Mouse (Mus musculus): Measurements from ENCODE around the gene Myrf. TPM values are rescaled to one million over a fixed set of nuclear protein-coding genes. Genes with fewer than 3 reads are reported as not detected.
"Not testable (repeated sequence)": the region's sequence is repeated elsewhere in the genome, so short reads cannot be mapped to it uniquely, and the experiment has no call there.

Gene Myrf
- total RNA-seq, 1 experiment from 2014 or later = not detected

DNA sequence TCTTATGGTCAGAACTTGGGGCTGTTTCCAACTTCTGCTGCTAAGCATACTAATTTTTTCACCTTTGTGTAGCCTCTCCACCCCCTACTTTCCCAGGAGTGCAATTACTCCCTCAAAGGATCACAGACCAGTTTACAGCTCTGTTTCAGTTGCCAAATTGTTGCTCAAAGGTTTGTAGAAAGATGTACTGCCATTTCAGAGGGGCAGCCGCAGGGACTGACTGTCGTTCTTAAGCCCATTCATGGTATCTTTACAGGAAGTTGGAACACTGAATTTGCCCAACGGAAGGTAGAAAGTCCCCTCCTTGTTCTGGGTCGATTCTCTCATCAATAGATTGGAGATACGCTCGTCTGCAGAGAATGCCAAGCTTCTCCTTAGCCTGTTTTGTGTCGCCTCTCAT lies 69.2 kb downstream of the Myrf start:
- ATAC-seq (replicated peaks in 1 of 2; ENCODE audit: insufficient read depth in 1 of 2, low FRiP score in 2 of 2, low TSS enrichment in 1 of 2, low read depth in 1 of 2, poor library complexity in 2 of 2, severe bottlenecking in 2 of 2) = no peak

DNA sequence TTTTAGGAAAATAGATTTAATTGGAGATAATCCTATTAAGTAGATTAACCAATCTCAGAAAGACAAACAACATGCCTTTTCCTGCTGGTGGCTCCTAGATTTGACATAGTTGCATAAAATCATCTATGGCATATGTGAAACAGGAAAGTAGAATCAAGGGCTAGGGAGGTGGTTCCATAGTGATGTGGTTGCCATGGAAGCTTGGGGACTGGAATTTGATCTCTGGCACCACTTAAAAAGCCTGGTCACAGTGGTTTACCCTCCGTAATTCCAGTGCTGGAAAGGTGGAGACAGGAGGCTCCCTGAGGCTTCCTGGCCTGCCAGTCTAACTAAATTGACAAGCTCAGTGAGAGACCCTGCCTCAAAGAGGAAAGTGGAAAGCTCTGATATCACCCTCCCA lies 70.1 kb downstream of the Myrf start:
- ATAC-seq (replicated peaks in 1 of 2; ENCODE audit: insufficient read depth in 1 of 2, low FRiP score in 2 of 2, low TSS enrichment in 1 of 2, low read depth in 1 of 2, poor library complexity in 2 of 2, severe bottlenecking in 2 of 2) = no peak

DNA sequence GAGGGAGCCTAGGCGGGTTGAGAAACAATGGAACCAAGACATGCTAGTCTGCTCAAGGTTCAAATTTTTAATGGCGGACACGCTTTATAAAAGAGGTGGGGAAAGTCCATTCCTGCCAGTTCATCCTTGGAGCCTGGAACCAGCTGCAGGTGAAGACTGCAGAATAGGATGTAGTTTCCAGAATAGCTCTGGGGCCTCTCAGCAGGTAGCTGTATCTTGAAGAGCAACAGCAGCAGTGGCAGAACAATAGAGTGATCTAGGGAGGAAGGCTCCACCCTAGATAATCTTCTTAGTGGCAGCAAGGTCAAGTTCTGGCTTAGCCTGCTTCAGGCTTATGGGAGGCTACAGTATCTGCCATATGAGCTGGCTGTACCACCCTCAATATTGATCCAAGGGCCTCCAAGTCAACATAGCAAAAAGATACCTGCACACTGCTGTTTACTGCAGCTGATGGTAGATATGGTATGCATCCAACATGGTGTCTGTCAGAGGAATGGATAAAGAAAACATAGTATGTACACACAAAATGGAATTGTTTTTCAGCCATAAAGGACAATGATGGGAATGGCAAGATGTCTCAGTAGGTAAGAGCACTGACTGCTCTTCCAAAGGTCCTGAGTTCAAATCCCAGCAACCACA lies 70.7 kb downstream of the Myrf start:
- not testable (repeated sequence) for ATAC-seq (replicated peaks in 1 of 2; ENCODE audit: insufficient read depth in 1 of 2, low FRiP score in 2 of 2, low TSS enrichment in 1 of 2, low read depth in 1 of 2, poor library complexity in 2 of 2, severe bottlenecking in 2 of 2)

DNA sequence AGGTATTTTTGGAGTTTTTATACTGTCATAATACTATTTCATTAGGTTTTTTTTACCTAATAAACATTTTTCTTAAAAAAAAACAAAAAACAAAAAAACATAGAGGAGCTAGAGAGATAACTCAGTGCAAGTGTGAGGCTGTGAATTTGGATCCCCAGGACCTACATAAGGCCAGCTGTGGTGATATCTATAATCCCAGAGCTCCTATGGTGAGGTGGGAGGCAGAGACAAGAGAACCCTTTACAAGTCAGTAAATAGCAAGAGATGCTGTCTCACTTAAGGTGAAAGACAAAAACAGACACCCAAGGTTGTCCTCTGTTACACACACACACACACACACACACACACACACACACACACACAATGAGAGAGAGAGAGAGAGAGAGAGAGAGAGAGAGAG lies 71.4 kb downstream of the Myrf start:
- ATAC-seq (replicated peaks in 1 of 2; ENCODE audit: insufficient read depth in 1 of 2, low FRiP score in 2 of 2, low TSS enrichment in 1 of 2, low read depth in 1 of 2, poor library complexity in 2 of 2, severe bottlenecking in 2 of 2) = no peak

DNA sequence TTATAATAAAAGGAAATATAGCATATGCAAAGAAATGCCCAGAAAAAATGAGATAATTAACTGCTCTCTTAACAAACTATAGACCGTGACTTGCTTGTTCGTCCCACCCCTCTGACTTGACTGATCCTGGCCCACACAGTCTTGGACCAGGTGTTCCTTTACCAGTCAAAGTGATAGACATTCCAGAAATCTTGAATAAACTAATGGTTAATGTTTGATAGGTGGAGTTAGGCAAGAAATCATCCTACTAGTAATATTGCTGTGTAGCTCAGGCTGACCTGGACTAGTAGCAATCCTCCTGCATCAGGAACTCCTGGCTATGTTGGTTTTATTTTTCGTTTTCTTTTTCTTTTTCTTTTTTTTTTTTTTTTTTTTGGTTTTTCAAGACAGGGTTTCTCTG lies 72.1 kb downstream of the Myrf start:
- no peak for ATAC-seq (replicated peaks in 1 of 2; ENCODE audit: insufficient read depth in 1 of 2, low FRiP score in 2 of 2, low TSS enrichment in 1 of 2, low read depth in 1 of 2, poor library complexity in 2 of 2, severe bottlenecking in 2 of 2)

DNA sequence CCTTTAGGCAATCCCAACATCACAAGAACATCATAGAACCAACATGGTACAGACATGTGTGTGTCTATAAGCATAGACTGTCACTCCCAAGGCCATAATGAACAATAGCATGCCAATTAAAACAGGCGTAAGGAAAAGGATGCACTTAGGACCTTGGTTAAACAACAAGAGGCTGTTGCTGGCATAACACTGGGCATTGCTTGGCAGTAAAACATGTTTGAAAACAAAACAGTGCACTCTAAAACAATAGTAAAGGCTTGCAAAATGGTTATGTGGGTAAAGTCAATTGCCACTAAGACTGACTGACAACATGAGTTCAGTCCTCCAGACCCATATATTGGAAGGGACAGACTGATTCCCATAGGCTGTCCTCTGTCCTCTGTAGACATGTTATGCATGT lies 72.6 kb downstream of the Myrf start:
- no peak for ATAC-seq (replicated peaks in 1 of 2; ENCODE audit: insufficient read depth in 1 of 2, low FRiP score in 2 of 2, low TSS enrichment in 1 of 2, low read depth in 1 of 2, poor library complexity in 2 of 2, severe bottlenecking in 2 of 2)

DNA sequence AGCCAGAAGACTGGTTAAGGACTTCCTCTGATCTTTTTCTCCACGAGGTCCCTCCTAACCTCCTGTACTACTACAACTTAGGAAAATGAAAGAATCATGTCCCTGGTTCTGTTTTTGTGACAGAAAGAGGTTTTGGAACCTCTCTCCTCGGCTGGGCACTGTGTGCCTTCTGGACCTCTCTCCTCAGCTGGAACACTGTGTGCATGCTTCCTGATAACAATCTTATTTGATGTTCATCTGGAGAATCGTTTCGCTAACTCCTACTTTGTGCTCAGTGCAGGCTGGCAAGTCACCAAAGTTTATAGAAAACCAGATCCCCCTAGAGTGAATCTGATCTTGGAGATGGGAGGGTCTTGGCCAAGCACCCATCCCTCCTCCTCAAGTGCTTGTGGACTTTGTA lies 73.4 kb downstream of the Myrf start:
- no peak for ATAC-seq (replicated peaks in 1 of 2; ENCODE audit: insufficient read depth in 1 of 2, low FRiP score in 2 of 2, low TSS enrichment in 1 of 2, low read depth in 1 of 2, poor library complexity in 2 of 2, severe bottlenecking in 2 of 2)

DNA sequence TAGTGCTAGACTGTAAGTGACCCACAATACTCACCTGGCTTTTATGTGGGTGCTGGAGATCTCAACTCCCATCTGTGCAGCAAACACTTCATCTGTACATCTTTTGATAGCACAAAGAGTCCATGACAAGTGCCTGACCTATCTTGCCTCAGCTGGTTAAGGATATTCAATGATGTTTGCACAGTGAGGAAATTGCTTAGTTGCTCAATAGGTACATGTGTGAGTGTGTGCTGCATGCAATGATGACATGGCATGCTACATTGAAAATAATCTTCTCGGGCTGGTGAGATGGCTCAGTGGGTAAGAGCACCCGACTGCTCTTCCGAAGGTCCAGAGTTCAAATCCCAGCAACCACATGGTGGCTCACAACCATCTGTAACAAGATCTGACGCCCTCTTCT lies 74.6 kb downstream of the Myrf start:
- not testable (repeated sequence) for ATAC-seq (replicated peaks in 1 of 2; ENCODE audit: insufficient read depth in 1 of 2, low FRiP score in 2 of 2, low TSS enrichment in 1 of 2, low read depth in 1 of 2, poor library complexity in 2 of 2, severe bottlenecking in 2 of 2)

DNA sequence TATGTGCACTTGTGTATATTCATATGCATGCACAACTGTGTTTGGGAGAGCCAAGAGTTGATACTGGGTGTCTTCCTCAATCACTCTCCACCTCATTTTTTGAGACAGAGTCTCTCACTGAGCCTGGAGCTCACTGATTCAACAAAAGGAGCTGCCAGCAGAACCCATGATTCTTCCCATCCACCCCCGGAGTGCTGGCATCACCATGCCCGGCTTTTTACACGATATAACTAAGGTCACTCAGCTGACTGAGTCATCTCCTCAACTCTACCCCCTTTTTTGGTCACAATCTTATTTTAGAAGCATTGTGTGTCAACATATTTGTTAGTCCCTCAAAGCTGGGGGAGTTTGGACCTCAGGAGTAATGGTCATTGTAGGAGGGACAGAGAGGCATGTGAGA lies 76.7 kb downstream of the Myrf start:
- no peak for ATAC-seq (replicated peaks in 1 of 2; ENCODE audit: insufficient read depth in 1 of 2, low FRiP score in 2 of 2, low TSS enrichment in 1 of 2, low read depth in 1 of 2, poor library complexity in 2 of 2, severe bottlenecking in 2 of 2)

Other genes with a start within 250 kb of the Myrf start
- 2.5 TPM in 1 of 2 replicates, not detected in the other for gene Best1, start 239.1 kb downstream of the Myrf start, total RNA-seq (2017)
- 11.2 and 13.1 TPM in 2 replicates for gene Rab3il1, start 239.1 kb downstream of the Myrf start, total RNA-seq (2017)
- 3.4 and 6.3 TPM in 2 replicates for gene Fads3, start 199.2 kb downstream of the Myrf start, total RNA-seq (2017)
- gene Fads2, start 139.0 kb downstream of the Myrf start, total RNA-seq (2017) = 30.7 and 36.4 TPM in 2 replicates
- gene Fads1, start 57.9 kb downstream of the Myrf start, total RNA-seq (2017) = 25.9 and 34.0 TPM in 2 replicates
- 102 and 111 TPM in 2 replicates for gene Tmem258, start 36.7 kb downstream of the Myrf start, total RNA-seq (2017)
- gene Fen1, start 36.6 kb downstream of the Myrf start, total RNA-seq (2017) = 85.9 and 90.2 TPM in 2 replicates
- 0.06 TPM in 1 of 2 replicates, not detected in the other for gene Dagla, start 64.1 kb upstream of the Myrf start, total RNA-seq (2017)
- not detected in 2 replicates for gene Syt7, start 148.3 kb upstream of the Myrf start, total RNA-seq (2017)
- gene Lrrc10b, start 216.7 kb upstream of the Myrf start, total RNA-seq (2017) = not detected in 2 replicates
- not detected in 2 replicates for gene Ppp1r32, start 242.2 kb upstream of the Myrf start, total RNA-seq (2017)